Mouse (Mus musculus) left cerebral cortex, adult 11 months (tissue): ENCODE measurements around the gene Apobec2.
"Not testable (repeated sequence)": the region's sequence is repeated elsewhere in the genome, so short reads cannot be mapped to it uniquely, and the experiment has no call there.

Source experiments
- DNase-seq: peaks from one replicate; pipeline ENCODE4 v3.0.0; 2022; ENCODE audit warnings: low spot score

Apobec2 gene

DNA sequence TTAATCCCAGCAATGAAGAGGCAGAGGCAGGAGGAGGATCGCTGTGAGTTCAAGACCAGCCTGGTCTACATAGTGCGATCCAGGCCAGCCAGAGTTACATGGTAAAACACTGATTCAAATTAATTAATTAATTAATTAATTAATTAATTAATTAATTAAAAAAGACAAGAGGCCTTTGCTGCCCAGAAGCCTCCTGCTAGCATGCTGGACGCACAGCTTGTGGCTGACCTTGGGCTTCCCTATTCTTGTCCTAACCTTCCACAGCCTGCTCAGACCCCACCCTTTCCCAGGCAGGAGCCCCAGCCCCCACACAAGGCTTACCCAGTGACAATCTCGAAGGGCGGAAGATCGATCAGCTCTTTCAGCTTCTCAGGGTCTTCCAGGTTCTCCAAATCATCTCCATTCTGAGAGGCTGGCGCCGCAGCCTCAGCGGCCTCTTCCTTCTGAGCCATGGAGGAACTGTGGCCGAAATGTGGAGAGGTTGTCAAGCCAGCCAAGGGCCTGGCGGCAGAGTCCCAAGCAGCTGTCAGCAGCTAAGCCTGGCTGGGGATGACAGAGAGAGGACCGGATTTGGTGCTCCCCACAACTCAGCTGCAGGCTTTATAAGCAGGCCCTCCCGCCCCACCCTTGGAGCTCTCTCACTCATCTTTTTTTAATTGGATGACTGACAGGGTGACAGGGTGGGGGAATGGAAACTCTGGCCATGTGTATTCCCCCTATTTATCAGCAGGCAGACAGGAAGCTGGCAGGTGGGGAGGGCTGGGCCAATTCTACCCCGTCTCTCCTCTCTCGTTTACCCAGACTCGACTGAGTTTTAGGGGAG is at the start of gene Apobec2:
Gene Apobec2 (minus strand): TSS at position 773 of the 823 bp plus-strand sequence.
- DNase-seq: no peak

DNA sequence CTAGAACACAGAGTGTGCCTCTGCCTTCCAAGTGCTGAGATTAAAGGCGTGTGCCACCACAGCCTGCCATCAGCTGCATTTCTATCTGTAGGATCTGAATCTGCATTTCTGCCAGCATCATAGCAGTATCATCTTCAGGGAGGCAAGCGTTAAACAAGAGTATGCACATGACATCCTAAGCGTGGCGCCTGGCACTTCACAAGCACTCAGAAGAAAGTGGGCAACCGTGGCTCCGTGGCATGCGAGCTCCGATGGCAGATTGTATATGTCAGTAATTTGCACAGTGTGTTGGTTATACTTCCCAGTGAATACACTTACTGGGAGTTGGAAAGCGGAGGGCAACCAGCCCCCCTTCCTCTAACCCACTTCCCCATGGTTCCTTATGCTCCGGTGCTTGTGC is 47.2 kb upstream of the Apobec2 start:
- DNase-seq: no peak

DNA sequence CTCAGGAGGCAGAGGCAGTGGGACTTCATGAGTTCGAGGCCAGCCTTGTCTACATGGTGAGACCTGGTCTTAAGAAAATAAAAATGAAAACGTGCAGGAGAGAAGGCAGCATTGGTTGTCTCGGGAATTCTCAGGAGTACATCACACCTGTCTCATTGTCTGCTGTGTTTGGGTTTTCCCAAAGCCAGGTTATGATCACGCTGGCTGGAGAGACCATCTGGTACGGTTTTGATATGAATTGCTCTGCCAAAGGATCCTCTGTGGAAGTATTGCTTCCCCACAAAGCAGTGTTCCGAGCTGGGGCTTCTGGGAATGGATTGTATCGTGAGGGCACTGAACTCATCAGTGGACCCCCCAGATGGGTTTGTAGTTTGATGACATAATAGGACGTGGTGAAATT is 42.7 kb upstream of the Apobec2 start:
- DNase-seq: no peak

DNA sequence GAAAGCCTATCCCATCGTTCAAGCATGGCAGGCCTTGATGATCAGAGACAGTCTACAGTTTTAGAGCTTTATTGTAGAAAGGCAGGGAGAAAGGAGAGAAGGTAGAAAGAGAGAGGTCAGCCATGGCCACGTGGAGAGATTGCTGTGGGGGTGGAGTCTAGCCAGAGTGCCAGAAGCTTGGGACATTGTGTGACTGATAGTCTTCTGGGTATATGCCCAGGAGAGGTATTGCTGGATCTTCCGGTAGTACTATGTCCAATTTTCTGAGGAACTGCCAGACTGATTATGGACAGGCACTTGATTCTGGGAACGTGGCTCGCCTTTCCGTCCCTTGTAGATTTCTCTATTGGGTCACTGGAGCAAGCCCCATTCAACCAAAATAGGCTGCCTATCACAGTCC is 41.6 kb upstream of the Apobec2 start:
- DNase-seq: not testable (repeated sequence)

DNA sequence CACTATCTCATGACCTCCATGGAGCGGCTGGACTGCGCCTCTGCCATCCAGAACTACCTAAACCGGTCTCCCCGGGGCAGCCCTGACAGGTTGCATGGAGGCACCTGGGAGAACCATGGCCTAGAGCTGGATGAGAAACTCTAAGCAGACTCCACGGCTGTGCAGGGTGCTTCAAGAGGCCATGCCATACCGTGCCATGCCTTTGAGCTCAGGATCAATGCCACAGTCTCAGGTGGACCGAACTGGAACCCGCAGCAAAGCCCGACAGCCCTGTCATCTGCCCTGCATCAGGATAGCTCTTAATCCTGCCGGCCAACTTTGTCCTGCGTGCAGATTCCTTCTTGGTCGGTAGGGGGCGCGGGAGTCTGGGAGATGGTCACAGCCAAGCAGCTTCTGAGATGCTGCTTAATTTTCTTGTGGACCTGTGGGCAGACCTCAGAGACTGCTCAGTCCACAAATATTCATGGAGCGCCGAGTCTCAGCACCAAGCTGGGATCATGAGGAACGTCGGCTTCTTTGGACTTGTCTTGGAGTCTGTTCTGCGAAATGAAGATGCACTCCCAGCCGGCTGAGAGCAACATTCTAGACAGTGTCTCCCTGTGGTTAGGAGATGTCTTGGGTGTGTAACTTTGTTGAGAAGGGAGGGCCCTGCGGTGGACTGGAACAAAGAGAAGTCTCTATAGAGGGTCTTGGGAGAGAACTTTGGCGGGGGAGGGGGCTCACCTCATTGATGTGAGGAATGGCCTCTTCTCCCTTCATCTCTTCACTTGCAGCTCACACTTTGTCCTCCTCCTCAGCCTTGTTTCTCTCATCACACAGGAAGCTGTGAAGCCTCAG is 34.9 kb upstream of the Apobec2 start:
- peak; percentile 58 for DNase-seq

DNA sequence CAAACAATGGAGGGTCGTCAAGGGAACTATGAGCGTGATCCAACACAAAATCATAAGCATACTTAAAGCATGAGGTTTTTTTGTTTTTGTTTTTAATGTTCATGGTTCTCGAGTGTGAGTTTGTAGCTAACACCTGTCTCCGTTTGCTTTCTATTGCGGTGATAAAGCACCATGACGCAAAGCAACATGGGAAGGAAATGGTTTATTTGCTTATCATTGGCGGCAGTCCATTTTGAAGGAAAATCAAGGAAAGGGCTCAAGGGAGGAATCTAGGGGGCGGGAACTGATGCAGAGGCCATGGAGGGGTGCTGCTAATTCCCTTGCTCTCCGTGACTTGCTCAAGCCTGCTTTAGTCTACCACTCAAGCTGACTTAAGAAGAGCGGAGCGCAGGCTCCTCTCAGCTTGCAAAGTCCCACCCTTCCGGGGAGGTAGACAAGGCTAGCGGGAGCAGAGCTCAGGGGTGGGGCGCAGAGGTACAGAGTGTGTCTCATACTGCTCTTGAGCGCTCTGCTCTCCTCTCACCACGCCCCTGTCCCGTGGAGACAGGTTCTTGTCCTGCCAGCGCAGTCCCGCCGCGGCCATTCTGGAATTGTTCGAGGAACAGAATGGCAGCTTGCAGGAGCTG is 34.2 kb upstream of the Apobec2 start:
- DNase-seq: no peak

DNA sequence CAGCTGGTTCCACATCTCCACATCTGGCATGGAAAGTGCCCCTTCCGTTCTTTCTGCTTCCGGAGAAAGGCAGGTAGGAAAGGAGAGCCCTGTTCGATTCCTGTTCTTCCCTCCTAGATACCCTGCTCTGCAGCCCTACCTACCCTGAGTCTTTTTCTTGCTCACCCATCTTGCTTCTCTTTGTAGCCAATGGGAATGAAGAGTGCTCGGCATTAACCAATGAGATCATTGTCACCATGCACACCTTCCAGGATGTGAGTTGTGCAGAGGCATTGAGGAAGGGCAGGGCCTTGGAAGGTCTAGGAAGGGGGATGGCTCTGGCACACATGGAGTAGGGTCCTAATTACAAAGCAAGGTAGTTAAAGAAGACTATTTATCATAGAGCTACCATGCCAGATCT is 30.7 kb upstream of the Apobec2 start:
- DNase-seq: no peak

DNA sequence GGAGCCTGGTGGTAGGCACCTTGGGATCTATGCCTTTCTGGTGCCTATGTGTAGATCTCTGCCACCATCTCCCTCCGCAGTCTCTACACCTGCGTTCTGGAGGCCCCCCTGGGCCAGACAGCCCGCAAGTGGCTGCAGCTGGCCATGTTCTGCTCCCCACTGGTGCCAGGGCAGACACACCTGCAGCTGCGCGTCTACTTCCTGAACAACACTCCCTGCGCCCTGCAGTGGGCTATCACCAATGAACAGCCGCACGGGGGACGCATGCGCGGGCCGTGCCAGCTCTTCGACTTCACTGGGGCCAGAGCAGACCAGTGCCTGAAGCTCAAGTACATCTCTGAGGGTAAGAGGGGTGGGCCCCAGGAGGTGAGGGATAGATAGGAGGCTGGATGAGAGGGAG is 29.4 kb upstream of the Apobec2 start:
- no peak for DNase-seq

DNA sequence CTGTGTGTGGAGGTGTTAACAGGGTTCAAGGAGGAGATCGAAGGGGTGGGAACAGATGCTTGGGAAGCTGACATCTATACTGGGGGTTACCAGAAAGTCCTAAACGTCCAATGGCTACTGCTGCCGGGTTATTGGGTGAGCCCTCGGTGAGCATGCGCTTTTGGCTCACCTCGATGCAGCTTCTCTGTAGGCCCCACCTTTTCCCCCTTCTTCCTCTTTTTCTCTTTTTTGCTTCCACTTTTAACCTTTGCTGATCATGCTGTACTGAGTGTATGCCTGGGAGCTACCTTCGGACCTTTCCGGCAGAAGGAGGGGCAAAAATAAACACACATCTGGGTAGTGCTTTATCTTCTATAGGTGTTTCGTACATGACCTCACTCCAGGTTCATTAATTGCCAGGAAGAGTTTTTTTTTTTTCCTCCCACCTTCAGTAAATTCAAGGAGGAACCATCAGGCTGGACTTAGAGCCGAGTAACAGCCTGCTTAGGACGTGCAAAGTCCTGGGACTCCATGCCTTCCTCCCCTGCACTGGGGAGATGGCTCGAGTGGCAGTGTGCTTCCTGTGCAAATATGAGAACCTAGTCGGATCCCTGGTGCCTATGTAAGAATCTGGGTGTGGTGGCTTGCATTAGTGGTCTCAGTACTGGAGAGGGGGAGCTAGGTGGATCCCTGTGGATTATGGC is 25.4 kb upstream of the Apobec2 start:
- DNase-seq: no peak

DNA sequence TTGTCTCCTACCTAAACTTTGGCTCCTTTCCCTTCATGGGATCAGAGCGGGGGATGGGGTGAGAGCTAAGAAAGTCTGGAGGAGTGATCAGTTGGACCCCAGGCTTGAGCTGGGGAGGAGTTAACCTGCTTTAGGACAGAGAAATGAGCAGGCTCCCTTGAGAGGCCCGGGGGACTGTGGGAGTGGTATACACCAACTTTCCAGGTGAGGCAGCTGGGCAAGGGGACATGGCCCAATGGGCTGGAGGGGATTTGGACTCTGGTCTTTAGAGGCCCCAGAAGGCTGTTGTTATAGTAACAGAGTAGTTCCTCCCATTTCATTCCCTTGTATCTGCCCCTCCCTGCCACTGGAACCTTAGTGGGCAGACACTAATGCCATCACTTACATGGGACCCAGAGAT is 23.2 kb upstream of the Apobec2 start:
- DNase-seq: no peak

DNA sequence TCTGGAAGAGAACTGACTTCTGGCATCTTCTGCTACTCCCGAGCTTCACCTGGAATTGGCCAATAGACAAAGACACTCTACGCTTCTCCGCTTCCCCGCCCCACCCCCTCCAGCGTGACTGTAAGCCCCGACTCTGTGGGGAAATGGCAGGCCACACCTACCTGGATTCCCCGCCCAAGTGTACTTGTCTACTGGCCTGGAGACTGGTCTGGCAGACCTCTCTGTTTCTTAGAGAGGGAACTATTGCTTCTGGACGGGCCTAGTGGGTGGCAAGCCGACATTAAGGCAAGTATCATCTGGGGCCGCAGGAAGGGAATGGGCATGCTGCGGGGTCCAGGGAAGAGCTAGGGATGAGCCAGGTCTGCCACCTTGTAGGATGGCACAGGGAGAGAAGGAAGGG is 22.0 kb upstream of the Apobec2 start, which contains the start of gene Unc5cl:
Gene Unc5cl (plus strand): TSS at position 214 of the 400 bp plus-strand sequence.
- no peak for DNase-seq

DNA sequence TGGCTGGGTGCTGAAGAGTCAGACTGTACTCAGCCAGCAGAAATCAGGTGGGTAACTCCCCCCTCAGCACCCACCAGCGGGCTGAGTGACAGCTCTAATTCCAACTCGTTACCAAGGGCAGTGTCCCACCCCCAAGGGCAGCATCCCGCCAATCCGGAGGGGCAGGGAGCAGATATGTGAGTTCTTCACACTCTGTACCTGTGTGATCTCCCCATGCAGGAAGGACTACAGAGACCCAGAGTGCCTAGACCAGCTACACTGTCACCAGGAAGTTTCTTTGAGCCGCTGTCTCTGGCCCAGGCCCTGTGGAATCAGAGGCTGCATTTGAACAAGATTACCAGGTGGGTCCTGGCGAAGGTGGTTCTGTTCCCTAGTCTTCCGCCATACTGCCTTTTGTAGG is 21.5 kb upstream of the Apobec2 start:
- no peak for DNase-seq

DNA sequence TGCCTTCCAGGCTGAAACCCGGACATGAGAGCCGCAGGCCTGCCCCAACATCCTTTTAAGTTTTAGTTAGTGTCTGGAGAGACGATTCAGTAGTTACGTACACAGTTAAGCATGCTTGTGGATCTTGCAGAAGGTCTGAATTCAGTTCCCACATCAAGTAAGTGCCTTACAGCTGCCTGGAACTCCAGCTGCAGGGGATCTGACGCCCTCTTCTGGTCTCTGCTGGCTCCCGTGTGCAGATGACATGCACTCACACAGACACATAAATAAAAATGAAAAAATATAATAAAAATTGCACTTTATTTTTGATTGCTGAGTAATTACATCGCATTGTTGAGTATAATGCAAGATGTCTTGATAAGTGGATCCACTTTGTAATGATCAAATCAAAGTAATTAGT is 20.8 kb upstream of the Apobec2 start:
- DNase-seq: no peak

DNA sequence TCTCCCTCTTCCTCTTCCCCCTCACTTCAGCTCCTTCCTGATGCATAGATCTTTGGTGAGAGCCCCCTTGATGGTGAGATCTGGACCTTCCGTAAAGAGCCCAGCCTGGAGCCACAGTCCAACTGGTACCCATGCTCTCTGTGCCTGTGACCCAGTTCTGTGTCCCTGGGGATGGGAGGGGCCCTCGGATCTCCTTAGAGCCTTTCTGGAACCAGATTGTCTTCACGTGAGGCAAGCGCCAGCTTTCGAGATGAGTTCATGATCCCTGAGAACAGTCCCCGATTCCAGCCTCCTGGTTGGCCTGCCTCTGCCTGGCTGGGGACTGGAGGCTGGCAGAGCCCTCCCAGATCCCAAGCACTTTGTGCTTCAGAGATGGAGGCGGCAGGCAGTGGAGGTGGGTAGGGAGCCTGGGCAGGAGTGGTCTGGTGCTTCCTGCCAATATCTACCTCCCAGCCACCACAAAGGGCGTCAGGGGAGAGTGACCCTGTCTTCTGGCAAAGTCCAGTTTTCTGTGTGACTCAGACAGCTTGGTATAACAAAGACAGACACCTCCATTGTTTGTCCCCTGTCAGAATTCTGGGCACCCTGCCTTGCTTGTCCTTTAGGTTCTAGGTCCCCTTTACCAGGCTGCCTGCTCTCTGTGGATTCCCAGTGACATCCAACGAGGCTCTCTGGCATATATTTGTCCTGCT is 19.2 kb upstream of the Apobec2 start:
- no peak for DNase-seq

DNA sequence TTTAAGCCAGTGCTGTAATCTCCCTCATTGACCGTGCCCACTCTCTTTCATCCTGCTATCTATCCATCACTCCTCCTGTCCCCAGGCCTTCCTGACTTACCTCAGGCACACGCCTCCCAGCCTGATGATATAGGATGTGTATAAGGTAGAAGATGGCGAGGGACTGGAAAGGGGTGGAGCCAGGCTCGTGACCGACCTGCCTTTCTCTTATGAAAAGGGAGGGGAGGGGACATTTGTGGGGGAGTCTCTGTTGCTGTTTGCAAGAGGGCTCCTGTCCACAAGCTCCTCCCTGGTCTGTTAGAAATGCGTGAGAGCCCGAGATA is 18.6 kb upstream of the Apobec2 start, which contains the start of gene Tspo2:
Gene Tspo2 (minus strand): TSS at position 170 of the 323 bp plus-strand sequence.
- DNase-seq: no peak

DNA sequence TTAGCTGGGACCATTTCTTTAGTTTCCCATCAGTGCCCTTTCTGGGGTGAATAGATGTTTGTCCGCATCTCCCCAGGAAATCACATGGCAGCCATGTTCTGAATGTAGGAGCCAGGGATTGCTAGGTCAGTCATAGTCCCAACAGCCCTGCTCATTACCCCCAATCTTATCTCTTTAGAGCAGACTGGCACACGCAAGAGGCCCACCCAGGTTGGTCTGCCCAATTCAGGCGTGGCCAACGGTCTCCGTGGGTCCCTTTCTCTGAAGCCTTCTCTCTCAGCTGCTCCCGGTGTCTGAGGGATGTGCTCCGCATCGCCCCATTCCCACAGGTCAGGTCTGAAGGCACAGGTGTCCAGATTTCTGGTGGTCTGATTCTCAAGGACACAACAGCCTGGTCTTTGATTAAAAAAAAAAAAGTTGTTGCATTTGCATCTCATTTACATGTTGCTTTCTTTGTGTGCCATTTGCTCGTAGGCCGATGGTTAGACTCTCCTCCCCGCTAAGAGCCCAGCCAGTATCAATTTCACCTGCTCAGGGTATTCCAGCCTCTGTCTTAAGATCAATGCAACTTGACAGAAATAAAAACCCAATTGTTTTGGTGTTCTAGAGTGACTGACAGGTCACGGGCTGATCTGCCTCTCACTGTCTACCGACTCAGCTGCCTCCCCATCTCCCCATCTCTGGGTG is 18.1 kb upstream of the Apobec2 start:
- DNase-seq: no peak

DNA sequence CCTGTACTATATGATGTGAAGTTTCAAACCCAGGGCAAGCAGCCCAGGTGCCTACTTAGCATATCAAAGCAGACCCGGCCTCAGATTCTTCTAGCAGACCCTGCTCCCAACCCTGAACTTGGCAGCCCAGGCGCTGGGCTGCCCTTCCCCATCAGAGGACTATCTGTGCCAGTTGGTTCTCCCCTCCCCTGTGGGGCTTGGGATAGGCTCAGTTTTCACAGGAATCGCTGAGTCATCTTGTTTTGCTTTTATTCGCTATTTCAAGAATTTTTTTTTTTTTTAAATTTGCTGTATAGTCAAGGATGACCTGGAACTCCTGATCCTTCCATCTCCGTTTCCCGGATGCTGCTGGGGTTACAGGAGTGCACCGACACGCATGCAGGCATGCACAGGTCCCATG is 14.9 kb upstream of the Apobec2 start:
- DNase-seq: no peak

DNA sequence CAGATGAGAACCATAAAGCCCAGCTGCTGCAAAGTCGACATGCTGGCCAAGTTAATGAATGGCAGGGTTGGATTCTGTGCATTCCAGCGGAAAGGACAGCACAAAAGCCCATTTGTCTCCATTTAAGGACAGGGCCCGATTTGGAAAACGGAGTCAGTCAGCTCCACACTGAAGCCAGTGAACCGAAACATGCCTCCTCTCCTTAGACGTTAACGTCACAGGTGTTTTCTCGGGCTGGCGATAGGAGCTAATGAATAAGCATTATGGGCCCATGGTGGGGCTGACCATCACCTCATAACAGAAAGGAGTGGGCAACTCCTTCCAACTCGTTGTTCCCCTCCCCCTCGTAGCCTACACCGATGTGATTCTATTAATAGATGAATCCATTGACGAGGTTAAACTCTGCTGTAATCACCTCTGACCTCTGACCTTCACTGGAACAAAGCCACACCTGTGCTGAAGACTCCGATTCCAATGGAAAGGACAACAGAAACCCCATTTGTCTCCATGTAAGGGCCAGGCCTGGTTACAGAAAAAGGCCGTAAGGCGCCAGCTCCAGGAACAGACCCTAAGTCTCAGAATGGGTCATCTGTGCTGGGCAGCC is 10.9 kb upstream of the Apobec2 start:
- DNase-seq: no peak

DNA sequence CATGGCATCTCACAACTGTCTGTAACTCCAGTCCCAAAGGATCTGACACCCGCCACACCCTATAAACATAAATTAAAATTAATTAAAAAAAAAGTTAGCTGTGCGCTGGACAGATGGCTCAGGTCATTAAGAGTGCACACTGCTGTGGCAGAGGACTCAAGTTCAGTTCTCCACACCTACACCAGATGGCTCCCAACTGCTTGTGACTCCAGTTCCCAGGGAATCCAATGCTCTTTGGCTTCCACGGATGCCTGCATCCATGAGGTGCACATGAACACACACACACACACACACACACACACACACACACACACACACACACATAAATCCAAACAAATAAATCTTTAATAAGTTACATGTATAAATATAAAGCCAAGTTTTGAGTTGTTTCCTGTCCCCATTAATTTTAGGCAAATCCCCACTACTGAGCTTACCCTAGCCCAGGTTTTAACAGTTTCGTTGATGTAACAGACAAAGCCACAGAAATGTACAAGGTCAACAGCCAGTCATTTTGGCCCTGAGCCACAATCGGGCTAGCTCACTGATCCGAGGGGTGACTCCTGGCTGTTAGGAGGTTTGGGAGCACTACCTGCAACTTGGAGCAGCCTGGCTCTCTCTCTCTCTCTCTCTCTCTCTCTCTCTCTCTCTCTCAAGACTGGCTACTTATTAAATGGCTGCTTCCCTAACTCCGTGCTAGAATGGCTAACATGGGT is 10.2 kb upstream of the Apobec2 start:
- no peak for DNase-seq

DNA sequence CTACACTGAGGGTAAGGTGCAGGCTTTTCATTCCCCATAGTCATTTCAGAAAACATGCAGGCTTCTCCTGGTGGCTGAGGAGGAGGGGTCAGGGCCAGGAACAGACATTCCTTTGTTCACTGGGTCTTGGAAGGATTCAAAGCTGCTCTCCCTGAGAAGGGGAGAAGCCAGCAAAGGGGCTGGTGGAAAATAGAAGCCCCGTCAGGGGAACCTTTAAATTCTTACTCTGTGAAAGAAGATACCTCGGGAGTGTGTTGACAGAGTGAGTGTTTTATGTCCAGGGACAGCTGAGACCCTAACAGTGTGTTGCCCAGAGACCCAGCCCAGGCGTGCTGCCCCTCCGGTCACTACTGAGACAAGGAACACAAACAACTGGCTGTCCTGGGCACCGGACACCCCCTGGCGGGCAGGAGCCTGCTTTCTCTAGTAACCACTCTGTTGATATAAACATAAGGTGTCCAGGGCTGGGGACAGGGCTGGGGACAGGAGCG is 4.7 kb upstream of the Apobec2 start:
- DNase-seq: no peak
